Comparison of ENCODE assay signal across 8 mouse cellular contexts in the genomic region with DNA sequence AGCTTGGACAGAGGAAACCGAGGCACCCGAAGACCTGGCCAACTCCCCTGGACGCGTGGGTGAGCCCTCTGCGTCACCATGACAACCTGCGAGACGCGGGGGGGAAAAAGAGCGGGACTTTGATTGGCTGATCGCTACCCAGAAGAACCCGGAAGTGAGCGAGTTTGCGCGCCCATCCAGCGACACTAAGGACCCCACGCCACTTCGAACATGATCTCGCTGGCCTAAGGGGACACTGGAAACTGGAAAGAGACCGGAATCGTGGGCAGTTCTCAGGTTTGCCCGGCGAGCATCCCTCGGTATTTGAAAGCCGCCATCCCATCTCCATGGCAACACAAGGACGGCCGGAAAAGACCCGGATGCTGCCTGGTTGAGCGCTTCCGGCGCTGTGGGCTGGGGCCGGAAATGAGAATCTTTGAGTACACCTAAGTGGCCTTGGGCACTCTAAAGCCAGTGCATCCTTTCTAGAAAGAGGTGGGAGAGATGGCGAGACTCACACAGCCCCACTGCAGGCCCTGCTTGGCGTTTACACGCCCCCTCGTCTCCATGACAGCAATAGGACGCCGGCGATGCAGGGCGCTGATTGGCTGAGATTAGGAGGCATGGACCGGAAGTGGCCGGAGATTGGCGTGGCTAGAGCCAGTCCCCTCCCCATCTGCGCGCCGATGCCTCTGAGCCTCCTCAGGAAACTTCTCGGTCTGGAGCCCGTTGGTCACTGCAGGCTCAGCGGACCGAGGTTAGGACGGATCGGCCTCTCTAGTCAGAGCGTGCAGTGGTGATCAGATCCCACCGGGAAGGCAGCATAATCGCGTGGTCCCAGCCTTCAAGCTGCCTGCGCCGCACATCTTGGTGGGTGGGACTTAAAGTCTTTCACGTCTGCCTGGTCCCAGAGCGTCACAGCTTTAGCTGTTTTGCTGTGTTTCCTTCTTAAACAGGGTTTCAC. TPM values are rescaled to one million over a fixed set of nuclear protein-coding genes. Genes with fewer than 3 reads are reported as not detected.
DNase-seq lines count a peak whose midpoint lies in the region; ATAC-seq and TF ChIP-seq lines count a peak whose summit lies in the region.

Ulk4 (minus strand) TSS at position 80 of the 943 bp plus-strand sequence.

- ATAC-seq in Patski, result peak; percentile 98
- peak; percentile 95 for ATAC-seq in hindbrain, embryonic 14.5 days (ENCODE audit: low FRiP score)

- H3K27ac ChIP-seq in hindbrain, embryonic 14.5 days, result peak within 1 kb of the TSS; percentile 87

- no peak for TF ChIP-seq CTCF in Patski (IDR thresholded peaks at IDR 0.05)

- CTCF ChIA-PET in Patski (lab: Charles Lee), result no interaction called here

- H3K9ac ChIP-seq in hindbrain, embryonic 14.5 days, result peak within 1 kb of the TSS; percentile 54

- H3K4me2 ChIP-seq in hindbrain, embryonic 14.5 days (replicated peaks), result peak within 1 kb of the TSS; percentile 73

- POLR2A ChIA-PET in Patski (lab: Charles Lee), result no interaction called here

- H3K4me3 ChIP-seq in hindbrain, embryonic 14.5 days (replicated peaks; ENCODE audit: low read length), result peak within 1 kb of the TSS; percentile 62

- 0 out of 2 replicates have a peak, but pooled peaks cover 3% of the 10 kb centered on the region for H3K9me3 ChIP-seq in hindbrain, embryonic 14.5 days (ENCODE audit: control insufficient read depth, low read length)

- no peaks in the 10 kb centered on the region for H3K27me3 ChIP-seq in Patski
- no peaks in the 10 kb centered on the region for H3K27me3 ChIP-seq in hindbrain, embryonic 14.5 days (ENCODE audit: control insufficient read depth, insufficient read depth, low read length)

- under 1% methylated on average over 59 of the region's 59 CpGs for WGBS in hindbrain, embryonic 14.5 days

- H3K4me1 ChIP-seq in hindbrain, embryonic 14.5 days (replicated peaks; ENCODE audit: control insufficient read depth, insufficient read depth, low read length), result peaks cover 14% of the 10 kb centered on the region; the same call in 1 of the 2 replicates

- H3K36me3 ChIP-seq in hindbrain, embryonic 14.5 days (replicated peaks; ENCODE audit: control insufficient read depth, insufficient read depth), result no peaks in the 10 kb centered on the region

- in situ Hi-C loops in Patski (cut with MboI; ENCODE audit: low pct_unique_long_range_greater_than_20kb), result no loop called here

- DNase-seq in Patski (ENCODE audit: low read depth, low spot score), result peak; percentile 60
- DNase-seq in cerebellum, postnatal 14 days, result peak; percentile 93 to 94
- peak; percentile 91 to 93 for DNase-seq in frontal cortex, postnatal 25 days (ENCODE audit: low spot score in 2 of 2)
- peak; percentile 92 for DNase-seq in hindbrain, embryonic 14.5 days (ENCODE audit: low spot score)
- DNase-seq in layer of hippocampus, postnatal 36 days, result peak; percentile 93 to 95
- DNase-seq in lung, postnatal 36 days, result peak; percentile 96
- DNase-seq in retina, postnatal 1 day, result peak; percentile 96
- peak; percentile 90 to 98 for DNase-seq in urinary bladder, adult 18-20 months (ENCODE audit: low spot score in 2 of 2)

RNA-seq across cellular contexts. Expression of gene Ulk4, which starts in this region (rescaled TPM):
- 6.2 TPM for polyA plus RNA-seq in Patski (2021)
- polyA plus RNA-seq in hindbrain, embryonic 14.5 days (2014; fragmentation: Nextera tagmentation; extraction: Ambion mirVana), result 50.0 and 65.6 TPM in 2 replicates
- total RNA-seq in layer of hippocampus, postnatal 36 days (2021), result 10 to 100 TPM in 1 of 2 experiments, 1 to 10 TPM in 1; 7.2 to 10.6 TPM

Comparison
In these comparisons a context has a peak if more than half of its experiments do, and no peak if none do; other contexts are left out.
1. Peak in every context shown above with its lines: DNase-seq, ATAC-seq, H3K4me3 ChIP-seq and H3K27ac ChIP-seq.